Mouse (Mus musculus): ENCODE data around the gene Use1.
"Not testable (repeated sequence)": the region's sequence is repeated elsewhere in the genome, so short reads cannot be mapped to it uniquely, and the experiment has no call there.

The Use1 gene

DNA sequence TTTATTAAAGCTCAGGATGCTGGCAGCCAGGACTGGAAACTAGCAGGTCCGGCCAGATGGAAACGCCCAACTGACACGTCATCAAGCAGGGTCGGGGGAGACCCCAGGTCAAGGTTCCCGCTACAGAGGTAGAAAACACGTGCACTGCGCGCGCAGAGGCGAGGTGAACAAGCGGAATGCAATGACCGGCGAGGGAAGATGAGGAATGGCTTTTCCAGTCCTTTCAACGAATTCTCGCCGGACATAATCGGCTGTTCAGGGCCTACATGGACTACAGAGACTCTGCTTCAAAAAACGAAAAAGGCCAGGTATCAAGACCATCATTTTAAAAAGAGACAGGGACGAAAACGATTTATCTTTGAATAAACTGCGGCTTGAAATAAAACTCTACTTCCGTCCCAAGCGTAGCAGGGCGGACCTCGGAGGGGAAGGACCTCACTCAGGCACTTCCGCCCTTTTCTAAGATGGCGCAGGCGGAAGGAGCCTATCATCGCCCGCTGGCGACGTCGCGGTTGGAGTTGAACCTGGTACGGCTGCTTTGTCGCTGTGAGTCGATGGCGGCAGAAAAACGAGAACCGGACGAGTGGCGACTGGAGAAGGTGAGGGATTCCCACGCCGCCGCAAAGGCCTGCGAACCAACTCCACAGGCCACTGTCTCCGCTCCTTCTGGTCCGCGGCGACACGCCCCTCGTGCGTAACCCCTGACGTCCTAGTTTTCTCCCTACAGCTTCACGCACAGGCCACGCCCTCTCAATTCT lies at the start of gene Use1:
Gene Use1, plus strand, starts transcription at position 78 of the 758 bp plus-strand sequence.
- in situ Hi-C loops (cut with MboI; ENCODE audit: low pct_unique_long_range_greater_than_20kb in 1 of 2, low sequenced_read_pairs in 2 of 2, unreplicated experiment in 1 of 2) = no loop called here

GRCm38 (mm10) chr8:71318610-71319009 lies 48.0 kb upstream of the Use1 start:
- in situ Hi-C loops (cut with MboI; ENCODE audit: low pct_unique_long_range_greater_than_20kb in 1 of 2, low sequenced_read_pairs in 2 of 2, unreplicated experiment in 1 of 2) = not testable (repeated sequence)

GRCm38 (mm10) chr8:71319760-71320159 lies 46.9 kb upstream of the Use1 start:
- in situ Hi-C loops (cut with MboI; ENCODE audit: low pct_unique_long_range_greater_than_20kb in 1 of 2, low sequenced_read_pairs in 2 of 2, unreplicated experiment in 1 of 2) = not testable (repeated sequence)

DNA sequence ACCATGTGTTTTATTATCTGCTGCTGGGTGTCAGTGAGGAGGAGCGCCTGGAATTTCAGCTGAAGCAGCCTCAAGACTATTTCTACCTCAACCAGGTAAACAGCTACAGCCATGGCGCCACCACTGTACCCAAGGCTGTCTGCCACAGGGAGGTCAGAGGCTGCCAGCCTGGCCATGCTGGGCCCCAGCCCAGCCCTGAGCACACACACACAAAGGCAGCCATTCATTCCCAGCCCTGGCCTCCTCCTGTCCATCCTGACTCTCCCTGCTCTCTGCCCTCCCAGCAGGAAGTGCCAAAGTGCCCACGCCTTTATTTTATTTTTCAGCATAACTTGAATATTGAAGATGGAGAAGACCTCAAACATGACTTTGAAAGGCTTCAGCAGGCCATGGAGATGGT lies 43.7 kb upstream of the Use1 start:
- in situ Hi-C loops (cut with MboI; ENCODE audit: low pct_unique_long_range_greater_than_20kb in 1 of 2, low sequenced_read_pairs in 2 of 2, unreplicated experiment in 1 of 2) = no loop called here

DNA sequence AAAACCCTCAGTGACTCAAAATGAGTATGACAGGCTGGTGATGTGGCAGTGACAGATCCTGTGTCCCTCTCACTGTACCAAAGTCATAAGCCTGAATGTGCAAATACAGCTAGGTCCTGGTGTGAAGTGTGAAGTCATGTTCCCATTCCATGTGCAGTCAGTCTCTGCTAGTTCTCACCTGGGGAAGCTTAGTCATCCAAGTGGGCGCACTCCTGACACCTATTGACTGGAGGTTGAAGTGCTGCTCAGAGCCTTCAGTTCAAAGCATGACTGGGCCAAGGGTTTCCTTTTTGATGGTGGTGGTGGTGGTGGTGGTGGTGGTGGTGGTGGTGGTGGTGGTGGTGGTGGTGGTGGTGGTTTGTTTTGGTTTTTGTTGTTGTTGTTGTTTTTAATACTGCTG lies 41.8 kb upstream of the Use1 start:
- in situ Hi-C loops (cut with MboI; ENCODE audit: low pct_unique_long_range_greater_than_20kb in 1 of 2, low sequenced_read_pairs in 2 of 2, unreplicated experiment in 1 of 2) = no loop called here

GRCm38 (mm10) chr8:71337834-71338233 lies 28.8 kb upstream of the Use1 start:
- in situ Hi-C loops (cut with MboI; ENCODE audit: low pct_unique_long_range_greater_than_20kb in 1 of 2, low sequenced_read_pairs in 2 of 2, unreplicated experiment in 1 of 2) = not testable (repeated sequence)

DNA sequence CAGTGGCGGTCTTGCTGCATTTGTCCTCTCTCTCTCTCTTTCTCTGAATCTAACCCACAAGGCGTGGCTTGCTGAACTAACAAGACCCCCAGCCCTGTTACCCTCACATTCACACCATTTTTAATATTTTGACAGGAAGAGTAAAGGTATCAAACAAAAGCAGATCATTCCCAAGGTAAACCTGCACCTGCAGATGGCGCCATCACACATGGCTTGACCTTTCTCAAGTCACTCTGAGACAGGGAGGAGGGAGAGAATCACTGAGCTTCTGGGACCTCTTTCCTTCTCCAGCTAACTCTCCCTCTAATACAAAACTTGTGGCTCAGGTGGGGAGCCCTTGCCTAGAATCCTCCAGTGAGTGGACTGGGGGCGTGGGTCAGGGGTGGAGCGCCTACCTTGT lies 26.0 kb upstream of the Use1 start:
- in situ Hi-C loops (cut with MboI; ENCODE audit: low pct_unique_long_range_greater_than_20kb in 1 of 2, low sequenced_read_pairs in 2 of 2, unreplicated experiment in 1 of 2) = no loop called here

GRCm38 (mm10) chr8:71346581-71346980 lies 20.1 kb upstream of the Use1 start:
- in situ Hi-C loops (cut with MboI; ENCODE audit: low pct_unique_long_range_greater_than_20kb in 1 of 2, low sequenced_read_pairs in 2 of 2, unreplicated experiment in 1 of 2) = no loop called here

DNA sequence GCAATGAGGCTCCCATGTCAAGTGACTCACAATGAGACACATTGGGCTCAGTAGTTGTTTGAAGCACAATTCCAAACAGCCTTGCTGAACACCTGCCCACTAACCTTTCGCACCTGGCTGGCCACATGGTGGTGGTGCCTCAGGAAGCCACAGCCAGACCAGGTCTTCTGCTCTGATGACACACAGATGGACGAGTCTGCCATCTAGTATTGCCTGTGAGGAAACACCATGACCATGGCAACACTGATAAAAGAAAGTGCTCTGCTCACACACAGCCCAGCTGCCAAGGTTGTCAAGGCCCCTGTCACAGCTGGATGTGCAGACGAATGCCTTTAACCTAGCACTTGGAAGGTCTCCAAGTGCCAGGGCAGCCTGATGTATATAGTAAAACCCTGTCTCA lies 15.5 kb upstream of the Use1 start:
- in situ Hi-C loops (cut with MboI; ENCODE audit: low pct_unique_long_range_greater_than_20kb in 1 of 2, low sequenced_read_pairs in 2 of 2, unreplicated experiment in 1 of 2) = no loop called here

GRCm38 (mm10) chr8:71351520-71351919 lies 15.1 kb upstream of the Use1 start:
- in situ Hi-C loops (cut with MboI; ENCODE audit: low pct_unique_long_range_greater_than_20kb in 1 of 2, low sequenced_read_pairs in 2 of 2, unreplicated experiment in 1 of 2) = no loop called here

GRCm38 (mm10) chr8:71358026-71358425 lies 8.6 kb upstream of the Use1 start:
- in situ Hi-C loops (cut with MboI; ENCODE audit: low pct_unique_long_range_greater_than_20kb in 1 of 2, low sequenced_read_pairs in 2 of 2, unreplicated experiment in 1 of 2) = no loop called here

DNA sequence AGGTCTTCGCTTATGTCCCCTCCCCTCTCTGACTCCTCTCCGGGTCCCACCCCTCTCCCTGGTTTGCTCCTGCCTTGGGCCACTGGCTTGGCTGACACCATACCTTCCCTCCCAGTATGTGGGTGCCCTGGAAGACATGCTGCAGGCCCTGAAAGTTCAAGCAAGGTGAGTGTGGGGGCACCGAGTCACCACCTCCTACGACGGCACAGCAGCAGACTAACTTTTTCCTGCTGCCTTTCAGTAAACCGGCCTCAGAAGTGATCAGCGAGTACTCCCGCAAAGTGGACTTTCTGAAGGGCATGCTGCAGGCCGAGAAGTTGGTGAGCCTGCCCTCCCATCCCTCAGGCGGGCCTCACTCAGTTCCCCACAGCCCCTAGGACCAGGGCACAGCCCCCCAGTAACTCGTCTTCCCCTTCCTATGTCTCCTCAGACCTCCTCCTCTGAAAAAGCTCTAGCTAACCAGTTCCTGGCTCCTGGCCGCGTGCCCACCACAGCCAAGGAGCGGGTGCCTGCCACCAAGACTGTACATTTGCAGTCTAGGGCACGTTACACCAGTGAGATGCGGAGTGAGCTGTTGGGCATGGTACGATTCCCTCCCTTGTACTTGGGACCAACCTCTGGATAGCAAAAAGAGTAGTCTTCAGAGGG lies 1.0 kb downstream of the Use1 start:
- in situ Hi-C loops (cut with MboI; ENCODE audit: low pct_unique_long_range_greater_than_20kb in 1 of 2, low sequenced_read_pairs in 2 of 2, unreplicated experiment in 1 of 2) = no loop called here

GRCm38 (mm10) chr8:71368366-71368765 lies 1.7 kb downstream of the Use1 start:
- in situ Hi-C loops (cut with MboI; ENCODE audit: low pct_unique_long_range_greater_than_20kb in 1 of 2, low sequenced_read_pairs in 2 of 2, unreplicated experiment in 1 of 2) = no loop called here

DNA sequence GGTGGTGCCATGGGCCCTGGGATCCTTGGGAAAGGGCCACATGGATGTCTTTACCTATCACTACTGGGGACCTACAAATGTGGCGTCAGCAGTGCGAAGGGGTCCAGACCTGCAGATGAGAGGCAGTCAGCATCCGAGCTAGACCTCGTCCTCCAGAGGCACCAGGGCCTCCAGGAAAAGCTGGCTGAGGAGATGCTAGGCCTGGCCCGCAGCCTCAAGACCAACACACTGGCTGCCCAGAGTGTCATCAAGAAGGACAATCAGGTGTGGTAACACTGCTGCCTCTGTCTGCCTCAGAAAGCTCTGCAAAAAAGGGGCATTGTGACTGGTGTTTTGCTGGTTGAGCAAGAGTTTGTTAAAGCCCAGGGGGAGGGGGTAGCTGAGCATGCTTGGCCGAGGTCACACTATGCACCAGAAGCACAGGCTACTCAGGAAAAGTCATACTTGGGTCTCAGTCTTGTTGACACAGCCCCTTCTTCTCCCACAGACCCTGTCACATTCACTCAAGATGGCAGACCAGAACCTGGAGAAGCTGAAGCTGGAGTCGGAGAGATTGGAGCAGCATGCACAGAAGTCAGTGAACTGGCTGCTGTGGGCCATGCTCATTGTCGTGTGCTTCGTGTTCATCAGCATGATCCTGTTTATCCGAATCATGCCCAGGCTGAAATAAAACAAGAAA lies 2.5 kb downstream of the Use1 start:
- in situ Hi-C loops (cut with MboI; ENCODE audit: low pct_unique_long_range_greater_than_20kb in 1 of 2, low sequenced_read_pairs in 2 of 2, unreplicated experiment in 1 of 2) = no loop called here

GRCm38 (mm10) chr8:71370711-71371235 lies 4.1 kb downstream of the Use1 start:
- in situ Hi-C loops (cut with MboI; ENCODE audit: low pct_unique_long_range_greater_than_20kb in 1 of 2, low sequenced_read_pairs in 2 of 2, unreplicated experiment in 1 of 2) = no loop called here

DNA sequence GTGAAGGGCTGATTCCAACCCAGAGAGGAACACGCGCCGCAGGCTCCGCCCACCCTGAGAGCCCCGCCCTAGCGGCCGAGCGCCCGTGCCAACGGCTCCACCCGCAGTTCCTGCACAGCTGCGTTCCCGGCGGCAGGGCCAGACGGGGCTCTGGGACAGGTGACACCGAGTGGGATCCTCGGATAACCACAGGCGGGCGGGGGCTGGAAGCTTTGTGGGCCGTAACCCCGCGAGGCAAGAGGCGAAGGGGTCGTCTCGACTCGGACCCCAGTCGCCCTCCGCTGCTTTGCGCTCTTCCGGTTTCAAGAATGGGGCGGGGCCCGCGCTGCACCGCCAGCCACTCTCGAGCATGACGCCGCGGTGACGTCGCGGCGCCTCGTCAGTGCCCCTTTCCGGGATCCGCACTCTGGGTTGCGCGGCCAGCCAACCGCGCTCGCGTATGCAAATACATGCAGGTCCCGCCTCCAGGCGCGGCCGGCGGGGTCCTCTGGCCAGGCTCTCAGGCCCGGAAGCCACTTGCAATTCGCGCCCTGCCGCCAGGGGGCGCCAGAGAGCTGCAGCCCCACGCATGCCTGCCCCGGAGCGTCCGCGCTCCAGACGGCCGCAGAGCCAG lies 4.7 kb downstream of the Use1 start, which contains the start of gene Ocel1:
Gene Ocel1, plus strand, starts transcription at position 63 of the 613 bp plus-strand sequence.
- in situ Hi-C loops (cut with MboI; ENCODE audit: low pct_unique_long_range_greater_than_20kb in 1 of 2, low sequenced_read_pairs in 2 of 2, unreplicated experiment in 1 of 2) = no loop called here

- in situ Hi-C loops (cut with MboI; ENCODE audit: low pct_unique_long_range_greater_than_20kb in 1 of 2, low sequenced_read_pairs in 2 of 2, unreplicated experiment in 1 of 2) = no loop called here
Measured at GRCm38 (mm10) chr8:71372427-71372826, 5.8 kb downstream of the Use1 start.

DNA sequence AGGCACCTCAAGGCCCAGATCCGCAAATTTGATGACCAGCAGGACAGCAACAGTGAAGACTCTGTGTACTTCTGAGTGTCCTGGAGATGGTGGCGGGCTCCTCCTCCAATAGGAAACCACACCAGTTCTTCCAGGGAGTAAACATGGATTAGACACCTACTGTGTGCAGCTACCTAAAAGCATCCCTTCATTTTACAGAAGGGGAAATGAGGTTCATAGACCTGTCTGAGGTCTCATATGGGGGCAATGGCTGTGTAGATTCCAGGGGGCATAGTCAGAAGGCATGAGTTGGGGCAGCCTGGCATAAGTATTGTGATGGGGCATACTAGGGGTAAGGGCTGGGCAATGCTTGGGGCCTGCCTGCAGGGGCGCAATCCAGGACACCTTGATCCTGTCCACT lies 6.4 kb downstream of the Use1 start:
- in situ Hi-C loops (cut with MboI; ENCODE audit: low pct_unique_long_range_greater_than_20kb in 1 of 2, low sequenced_read_pairs in 2 of 2, unreplicated experiment in 1 of 2) = no loop called here

DNA sequence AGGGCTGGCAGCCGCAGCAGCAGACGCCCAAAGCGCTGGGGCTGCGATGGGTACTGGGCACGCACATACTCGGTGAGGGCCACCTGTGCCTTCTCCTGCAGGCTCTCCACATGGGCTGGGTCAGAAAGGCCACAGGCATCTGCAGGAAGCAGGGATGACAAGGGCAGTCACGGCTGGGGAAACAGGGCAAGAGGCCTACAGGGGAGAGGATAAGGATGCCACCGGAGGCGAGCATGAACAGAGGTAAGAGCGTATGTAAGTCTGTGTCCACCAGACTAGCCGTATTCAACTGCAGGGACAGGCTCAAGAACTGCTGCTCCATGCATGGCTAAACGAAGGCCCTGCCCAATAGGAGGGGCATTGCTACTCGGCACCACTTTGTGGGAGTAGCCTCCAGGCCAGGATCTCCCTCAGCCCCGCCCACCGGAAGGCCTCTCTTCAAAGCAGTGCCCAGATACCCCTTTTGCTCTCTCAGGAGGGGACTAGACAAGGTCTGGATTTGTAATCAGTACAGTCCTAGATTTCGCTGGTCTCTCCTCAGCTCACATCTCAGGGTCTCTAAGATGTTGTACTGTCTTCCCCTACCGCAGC lies 8.1 kb downstream of the Use1 start:
- in situ Hi-C loops (cut with MboI; ENCODE audit: low pct_unique_long_range_greater_than_20kb in 1 of 2, low sequenced_read_pairs in 2 of 2, unreplicated experiment in 1 of 2) = no loop called here
